Mouse (Mus musculus) thymus, postnatal 0 days (tissue): Measurements from ENCODE around the gene Samm50. TPM values are rescaled to one million over a fixed set of nuclear protein-coding genes. Genes with fewer than 3 reads are reported as not detected.
"Not testable (repeated sequence)": the region's sequence is repeated elsewhere in the genome, so short reads cannot be mapped to it uniquely, and the experiment has no call there.

ENCODE experiments used
- DNase-seq: peaks from one replicate; pipeline ENCODE4 v3.0.0-alpha.2; 2015; ENCODE audit warnings: low spot score
- polyA plus RNA-seq: library from polyadenylated mRNA; unstranded; fragments of >200 nt; fragmentation: Nextera tagmentation; extraction: Ambion mirVana; gene quantifications from 2 replicates; pipeline ENCODE4 v1.2.1, GENCODE M21; 2015

The Samm50 gene
- 127 and 128 TPM in 2 replicates for polyA plus RNA-seq

DNA sequence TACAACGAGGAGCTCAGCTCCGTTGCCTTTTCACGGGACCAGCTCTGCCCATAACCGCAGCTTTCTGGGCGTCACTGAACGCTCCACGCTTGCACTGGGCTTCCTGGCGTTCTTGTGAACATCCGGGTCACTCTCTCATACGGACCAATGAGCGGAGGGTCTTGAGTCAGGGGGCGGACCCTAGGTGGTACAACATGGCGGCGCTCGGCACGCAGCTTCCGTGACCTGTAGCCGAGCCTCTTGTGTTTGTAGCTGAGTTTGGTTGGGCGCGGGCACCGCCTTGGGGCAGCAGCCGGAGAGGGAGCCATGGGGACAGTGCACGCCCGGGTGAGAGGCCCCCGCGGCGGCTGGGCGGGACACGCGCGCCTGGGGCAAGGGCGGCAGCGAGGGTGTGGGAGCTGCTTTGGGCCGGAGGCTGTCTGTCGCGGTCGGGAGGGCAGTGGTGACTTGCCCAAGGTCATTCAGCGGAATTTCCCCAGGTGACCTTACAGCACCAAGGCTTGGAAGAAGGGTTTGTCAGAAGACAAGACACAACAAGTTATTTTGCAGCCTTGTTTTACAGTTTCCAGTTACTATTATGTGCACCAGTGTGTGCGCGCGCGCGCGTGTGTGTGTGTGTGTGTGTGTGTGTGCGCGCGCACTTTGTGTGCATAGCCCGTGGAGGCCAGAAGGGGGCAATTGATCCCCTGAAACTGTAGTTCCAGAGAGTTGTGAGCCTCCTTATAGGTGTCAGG, at the start of gene Samm50:
Gene Samm50 (plus strand): TSS at position 184 of the 734 bp plus-strand sequence.
- DNase-seq: peak; percentile 95

DNA sequence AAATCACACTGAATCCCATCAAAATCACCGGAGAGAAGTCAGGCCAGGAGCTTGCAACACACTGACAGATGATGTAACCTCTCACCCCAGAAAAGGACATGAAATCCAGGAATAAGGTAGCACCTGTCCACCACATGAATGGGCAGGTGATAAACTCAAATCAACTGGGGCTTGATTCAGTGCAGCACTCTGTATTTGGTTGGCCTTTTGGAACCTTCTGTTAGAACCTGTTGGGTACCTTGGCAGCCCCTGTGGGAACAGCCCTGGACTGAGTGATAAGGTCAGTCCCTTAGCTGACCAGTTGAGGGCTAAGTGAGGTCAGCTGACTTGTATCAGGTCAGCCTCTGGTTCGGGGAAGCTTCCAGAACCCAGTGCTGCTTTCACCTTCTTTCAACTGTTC, 35.9 kb upstream of the Samm50 start:
- no peak for DNase-seq

DNA sequence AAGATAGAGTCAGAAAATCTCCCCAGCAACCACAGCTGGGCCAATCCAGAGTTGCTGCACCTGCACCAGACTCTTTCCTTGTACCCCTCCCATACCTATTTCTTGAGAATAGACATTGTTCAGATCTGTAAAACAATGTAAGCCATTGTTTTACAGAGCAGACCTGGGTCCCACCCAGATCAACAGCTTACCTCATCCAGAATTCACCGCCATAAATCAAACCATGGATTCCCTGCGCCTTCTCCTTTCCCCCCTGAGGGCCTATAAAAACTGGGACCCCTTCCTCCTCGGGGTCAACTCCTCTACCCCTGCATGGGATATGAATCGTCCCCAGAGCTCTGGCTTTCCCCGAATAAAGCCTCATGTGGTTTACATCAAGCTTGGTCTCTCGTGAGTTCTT, 34.5 kb upstream of the Samm50 start:
- DNase-seq: not testable (repeated sequence)

DNA sequence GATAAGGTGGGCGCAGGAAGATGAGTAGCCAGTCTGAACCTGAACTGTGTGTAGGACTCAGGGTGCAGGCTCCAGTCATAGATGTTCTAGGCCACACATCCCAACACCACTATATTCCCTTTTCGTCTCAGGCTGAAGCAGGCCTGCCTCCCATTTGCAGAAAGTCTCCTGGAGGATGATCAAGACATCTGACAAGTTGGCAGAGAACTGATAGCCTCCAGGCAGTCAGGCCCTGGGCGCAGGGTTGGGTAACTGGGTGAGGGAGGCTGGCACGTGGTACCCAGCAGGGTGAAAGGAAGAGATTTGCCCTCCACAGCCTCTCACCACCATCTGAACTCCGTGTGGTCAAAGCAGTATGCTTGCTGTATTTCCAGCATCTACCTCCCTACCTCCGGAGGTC, 30.2 kb upstream of the Samm50 start:
- no peak for DNase-seq

DNA sequence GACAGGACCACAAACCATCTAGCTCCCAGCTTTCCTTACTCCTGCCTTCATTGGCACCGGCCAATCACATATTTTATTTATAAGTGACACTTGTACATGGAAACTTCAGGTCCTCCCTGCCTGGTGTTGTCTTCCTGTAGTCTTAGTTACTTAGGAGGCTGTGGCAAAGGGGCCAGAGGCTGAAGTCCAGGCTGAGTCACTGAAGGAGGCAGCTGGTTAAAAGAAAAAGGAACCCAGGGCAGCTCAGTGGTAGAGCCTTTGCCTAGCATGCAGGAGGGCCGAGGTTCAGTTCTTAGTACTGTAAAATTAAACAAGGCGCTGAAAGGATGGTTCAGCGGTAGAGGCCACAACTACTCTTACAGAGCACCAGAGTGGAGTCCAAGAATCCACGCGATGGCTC, 25.2 kb upstream of the Samm50 start:
- no peak for DNase-seq

DNA sequence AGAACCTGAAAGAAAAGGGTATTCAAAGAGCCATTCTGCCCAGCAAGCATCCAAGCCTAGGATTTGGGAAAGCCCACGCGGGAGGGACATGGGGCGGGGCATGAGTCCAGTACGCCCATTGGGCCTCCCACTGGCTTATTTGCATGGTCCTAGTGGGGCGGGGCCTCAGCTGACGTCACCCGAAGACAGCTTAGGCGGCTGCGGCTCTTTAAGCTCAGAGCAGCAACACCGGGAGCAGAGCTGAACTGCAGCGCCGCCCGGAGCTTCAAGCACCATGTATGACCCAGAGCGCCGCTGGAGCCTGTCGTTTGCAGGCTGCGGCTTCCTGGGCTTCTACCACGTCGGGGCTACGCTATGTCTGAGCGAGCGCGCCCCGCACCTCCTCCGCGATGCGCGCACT, 24.4 kb upstream of the Samm50 start, which contains the start of gene Pnpla3:
Gene Pnpla3 (plus strand): TSS at position 238 of the 400 bp plus-strand sequence.
- DNase-seq: peak; percentile 73

DNA sequence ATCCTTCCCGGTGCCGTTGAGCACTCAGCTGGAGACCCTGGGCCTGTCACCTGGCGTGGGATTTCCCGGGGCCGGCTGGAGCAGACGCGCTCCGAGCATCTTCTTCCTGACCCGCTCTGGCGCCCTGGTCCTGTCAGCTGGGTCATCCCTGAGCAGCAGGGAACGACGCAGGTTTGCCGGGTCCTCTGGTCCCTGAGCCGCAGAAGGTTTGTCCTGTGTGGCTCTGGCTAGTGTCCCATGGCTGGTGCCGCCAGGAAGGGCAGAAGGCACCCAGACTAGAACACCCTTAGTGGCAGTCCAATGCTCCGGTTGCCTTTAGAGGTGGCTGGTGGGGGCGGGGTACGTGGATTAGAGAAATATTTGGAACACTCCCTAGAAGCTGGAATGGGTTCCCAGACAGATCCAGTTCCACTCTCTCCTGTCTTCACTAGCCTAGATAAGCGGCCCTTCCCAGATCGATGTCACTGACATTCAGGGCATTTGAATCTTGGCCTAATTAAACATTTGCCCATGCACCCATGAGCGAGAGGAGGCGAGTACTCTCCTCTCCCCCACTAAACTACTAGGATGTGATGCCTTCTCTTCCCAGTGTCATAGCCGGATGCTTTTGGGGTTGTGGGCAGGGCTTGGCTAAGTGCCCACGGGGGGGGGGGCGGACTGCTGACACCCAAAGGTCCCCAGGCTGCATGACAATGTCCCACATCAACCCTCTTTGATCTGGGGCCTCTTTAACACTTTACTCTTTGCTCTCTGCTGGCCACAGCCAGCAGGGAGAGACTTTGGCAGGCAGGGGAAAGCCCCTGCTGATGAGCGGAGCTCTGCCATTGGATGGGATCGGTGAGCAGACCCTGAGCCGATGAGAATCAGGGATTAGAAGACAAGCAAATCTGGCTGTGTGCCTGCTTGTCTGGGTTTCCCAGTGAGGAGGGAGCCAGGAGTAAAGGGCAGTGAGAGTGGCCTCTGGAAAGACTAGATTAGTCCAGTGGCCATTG, 23.6 kb upstream of the Samm50 start:
- no peak for DNase-seq

DNA sequence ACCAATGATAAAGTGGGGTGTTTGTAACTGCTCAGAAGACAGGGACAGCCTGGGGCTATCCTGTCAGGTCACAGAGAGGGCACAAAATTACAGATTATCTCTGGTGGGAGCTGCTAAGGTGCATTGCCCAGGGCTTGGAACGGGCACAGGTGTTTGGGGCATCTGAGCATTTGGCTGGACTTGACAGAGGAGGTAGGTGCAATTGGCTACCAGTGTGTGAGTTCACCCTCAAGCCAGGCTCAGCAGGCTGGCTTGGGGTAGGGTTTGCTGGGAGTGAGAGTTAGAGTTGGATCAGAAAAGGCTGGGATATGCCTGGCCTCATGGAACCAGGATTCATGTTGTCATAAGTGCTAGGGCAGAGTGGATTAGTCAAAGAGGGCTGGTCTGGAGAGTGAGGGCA, 22.5 kb upstream of the Samm50 start:
- no peak for DNase-seq

DNA sequence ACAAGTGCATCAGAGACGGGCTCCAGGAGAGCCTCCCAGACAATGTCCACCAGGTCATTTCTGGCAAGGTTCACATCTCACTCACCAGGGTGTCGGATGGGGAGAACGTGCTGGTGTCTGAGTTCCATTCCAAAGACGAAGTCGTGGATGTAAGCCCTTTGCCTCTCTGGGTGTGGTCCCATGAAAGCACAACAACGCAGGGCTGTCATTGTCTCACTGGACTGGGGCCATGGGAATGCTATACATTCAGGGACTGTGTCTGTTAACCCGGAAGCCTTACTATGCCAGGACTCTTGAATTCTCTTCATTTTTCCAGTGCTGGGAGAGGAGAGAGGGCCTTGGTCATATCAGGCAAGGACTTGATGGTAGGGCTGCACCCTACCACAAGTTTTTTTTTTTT, 20.9 kb upstream of the Samm50 start:
- no peak for DNase-seq

DNA sequence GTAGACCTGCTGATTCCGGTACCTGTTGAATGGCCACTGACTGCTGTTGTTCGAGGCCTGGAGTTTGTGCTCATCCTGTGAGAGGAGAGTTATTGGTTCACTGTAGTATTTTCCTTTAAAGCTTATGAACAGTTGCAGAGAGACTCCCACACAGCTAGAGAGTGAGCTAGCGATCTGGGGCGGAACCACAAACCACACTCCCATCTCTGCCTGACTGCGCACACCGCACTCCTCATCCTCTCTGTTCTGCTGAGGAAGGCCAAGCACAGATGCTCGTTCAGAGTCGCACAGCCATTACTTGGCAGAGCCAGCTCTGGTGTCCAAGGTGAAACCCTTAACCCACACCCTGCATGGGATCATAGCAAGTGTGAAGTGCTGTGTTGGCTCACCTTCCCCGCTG, 13.3 kb upstream of the Samm50 start:
- no peak for DNase-seq

DNA sequence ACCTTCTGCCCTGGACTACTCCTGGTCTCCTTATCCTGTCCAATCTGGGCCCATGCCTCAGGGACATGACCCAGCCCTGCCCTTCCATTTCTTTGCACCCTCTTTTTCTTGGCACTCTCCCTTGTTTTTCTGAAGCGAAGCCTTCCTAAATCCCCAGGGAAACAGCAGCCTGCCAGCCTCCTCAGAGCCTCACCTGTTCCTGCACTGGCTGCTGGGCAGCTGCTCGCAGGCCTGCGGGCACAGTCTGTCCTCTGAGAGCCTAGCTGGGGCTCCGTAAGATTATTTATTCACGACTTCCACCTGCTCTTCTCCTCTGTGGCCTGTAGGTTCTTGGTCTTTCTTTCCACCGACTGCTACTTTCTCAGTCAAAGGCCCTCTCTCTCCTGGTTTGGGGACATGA, 10.0 kb upstream of the Samm50 start:
- no peak for DNase-seq

DNA sequence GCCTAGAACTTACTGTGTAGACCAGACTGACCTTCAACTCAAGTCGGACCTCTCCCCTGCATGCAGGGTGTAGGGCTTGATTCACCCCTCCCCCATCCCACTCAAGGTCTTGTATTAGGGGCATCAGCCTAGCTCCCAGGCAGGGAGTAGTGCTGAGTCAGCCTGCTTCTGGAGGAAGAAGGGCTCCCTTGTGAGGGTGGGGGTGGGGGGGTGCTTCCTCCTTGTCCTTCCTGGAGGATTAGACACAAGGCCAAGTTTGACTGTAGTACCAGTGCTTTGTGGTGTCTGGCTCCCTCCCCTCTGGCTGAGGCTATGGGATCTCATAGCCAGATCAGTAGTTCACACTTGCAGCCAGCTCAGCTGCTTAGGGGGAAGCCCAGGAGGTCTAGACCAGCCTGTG, 8.1 kb upstream of the Samm50 start:
- no peak for DNase-seq

DNA sequence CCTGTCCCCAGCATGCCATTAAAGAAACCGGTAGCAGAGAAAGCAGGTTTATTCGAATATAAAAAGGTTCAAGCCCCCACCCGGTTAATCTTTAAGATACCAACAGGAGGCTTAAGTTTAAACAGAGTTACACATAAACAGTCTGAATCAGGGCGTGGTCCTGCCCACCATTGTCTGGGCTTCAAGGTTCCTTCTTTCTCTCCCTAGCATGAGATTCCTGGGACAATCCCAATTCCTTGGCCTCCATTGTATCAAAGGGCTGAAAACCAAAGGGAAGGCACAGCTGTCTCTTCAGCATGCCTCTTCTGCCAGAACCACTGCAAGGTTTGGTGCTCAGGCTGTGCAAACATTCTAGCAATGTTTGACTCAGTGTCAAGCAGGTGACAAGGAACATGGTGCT, 5.8 kb upstream of the Samm50 start:
- DNase-seq: no peak

DNA sequence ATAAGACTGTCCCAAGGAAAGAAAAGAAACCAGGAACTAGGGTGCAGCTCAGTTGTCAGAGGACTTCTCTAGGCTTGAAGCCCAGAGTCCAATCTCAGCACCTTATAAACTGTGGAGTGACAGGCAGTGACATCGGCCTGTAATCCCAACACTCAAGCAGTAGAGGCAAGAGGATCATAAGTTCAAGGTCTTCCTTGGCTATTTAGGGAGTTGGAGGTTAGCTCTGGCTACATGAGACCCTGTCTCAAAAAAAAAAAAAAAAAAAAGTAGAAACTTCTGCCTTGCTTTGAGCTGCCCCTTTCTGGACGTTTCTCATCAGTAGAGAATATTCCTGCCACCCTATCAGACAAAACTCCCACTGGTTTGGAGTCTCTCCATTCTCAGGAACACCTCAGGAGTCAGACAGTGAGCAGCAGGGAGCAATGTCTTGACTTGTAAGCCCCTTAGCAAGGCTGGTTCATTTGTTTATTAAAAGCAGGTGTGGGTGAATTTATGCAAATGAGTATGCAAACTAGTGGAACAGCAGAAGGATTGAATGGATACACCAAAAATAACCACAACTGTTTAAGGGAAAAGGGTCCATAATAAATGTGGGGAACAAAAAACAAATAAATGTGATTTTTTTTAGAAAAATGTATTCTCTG, 3.0 kb upstream of the Samm50 start:
- no peak for DNase-seq

DNA sequence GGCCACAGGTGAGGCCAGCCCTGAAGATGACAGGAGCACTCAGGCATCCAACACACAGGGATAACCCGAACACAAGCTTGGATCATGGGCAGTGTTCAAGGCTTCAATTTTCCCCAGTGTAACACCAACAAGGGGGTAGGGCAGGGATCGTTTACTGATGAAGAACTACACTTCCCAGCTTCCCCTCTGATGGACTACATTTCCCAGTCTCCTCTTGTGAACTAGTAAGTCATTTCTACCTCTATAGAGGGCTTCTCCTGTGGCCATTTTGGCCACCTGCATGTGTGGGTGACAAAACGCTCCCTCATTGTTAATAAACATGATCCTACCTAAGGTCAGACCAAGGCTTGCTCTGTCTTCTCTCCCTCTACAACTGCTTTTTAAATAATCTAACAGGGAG, 2.2 kb upstream of the Samm50 start:
- DNase-seq: peak; percentile 39

DNA sequence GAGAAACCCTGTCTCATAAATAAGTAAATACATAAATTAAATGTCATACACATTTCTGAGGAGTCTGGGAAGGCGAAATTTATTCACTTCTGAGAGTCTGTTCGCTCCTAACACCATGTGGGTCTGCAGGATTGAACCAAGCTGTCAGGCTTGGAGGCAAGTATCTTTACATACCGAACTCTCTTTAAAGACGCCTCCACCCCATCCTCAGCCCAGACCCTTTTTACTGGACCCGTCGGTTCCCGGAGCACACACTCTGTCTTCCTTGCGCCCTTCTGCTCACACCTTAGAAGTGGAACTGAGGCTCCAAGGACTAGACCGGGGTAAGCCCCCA, 350 bp upstream of the Samm50 start:
- no peak for DNase-seq

DNA sequence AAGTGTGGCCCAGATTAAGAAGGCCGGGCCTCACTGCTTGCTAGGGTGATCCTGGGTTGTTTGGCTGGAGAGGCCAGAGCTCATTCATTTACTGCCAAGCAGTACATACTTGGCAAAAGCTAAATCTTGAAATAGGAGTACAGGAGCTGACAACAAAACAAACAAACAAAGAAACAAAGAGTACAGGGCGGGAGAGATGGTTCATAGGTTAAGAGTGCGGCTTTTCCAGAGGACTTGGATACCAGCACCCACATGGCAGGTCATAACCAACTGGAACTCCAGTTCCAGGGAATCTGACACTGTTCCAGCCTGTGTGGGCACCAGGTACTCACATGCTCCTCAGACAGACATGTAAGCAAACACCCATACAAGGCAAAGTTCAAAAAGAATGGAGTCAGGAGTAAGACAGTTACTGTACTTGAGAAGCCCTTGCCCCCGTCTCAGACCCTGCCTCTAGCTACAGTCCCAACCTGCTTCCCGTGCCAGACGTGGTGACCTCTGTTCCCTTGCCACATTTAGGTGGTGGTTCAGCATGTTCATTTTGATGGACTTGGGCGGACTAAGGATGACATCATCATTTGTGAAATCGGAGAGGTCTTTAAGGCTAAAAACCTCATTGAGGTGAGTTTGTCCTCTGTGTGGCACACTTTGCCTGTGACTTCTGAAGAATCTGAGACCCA, 4.6 kb downstream of the Samm50 start:
- DNase-seq: no peak

DNA sequence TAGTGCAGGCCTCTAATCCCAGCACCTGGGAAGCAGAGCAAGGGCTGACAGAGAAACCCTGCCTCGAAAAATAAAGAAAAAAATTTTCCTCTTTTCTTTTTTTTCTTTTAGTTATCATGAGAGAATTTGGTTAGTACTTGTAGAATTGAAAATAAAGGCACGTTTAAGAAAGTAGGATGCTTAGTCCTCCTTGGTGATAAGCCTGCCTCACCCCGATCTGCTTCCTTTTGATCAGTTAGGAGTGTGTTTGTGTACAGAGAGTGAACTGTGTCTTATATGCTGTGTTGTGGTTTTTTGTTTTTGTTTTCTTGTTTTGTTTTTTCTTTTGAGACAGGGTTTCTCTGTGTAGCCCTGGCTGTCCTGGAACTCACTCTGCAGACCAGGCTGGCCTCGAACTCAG, 15.3 kb downstream of the Samm50 start:
- DNase-seq: no peak

DNA sequence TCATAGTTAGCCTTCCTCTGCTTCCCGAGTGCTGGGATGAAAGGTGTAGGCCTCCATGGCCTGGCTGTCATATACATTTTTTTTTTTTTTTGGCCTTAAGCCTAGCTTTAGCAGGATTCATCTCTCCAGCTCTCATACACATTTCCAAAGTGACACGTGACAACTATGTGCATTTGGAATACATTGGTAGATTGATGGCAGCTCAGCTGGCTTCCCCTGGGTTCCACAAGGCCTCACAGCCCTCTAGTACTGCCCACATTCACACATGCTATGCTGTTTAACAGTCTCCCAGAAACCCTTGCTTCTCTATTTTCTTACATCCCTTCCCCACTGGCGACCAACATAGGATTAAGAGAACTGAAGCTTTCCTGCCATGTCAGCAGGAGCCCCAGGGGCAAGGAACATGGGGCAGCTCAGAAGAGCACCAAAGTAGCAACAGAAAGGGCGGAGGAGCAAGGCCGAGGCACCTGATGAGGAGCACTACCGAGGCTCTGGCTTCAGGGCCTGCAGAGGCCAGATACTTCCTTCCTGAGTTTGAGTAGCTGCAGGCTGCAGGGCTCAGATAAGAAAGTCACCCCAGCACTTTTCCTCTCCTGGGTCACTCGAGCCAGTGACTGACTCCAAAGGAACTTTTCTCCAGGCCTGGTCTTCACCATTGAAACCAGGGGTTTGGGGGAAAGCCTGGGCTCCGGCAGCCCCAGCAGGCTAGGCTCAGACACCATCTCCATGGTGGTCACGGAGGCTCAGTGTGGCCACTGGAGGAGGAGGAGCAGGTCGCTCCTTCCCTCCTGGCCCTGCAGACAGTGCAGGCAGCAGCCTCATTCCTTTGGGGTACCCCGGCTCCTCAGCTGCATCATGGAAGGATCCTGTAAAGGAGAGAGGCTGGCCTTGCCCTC, 17.7 kb downstream of the Samm50 start:
- DNase-seq: no peak

DNA sequence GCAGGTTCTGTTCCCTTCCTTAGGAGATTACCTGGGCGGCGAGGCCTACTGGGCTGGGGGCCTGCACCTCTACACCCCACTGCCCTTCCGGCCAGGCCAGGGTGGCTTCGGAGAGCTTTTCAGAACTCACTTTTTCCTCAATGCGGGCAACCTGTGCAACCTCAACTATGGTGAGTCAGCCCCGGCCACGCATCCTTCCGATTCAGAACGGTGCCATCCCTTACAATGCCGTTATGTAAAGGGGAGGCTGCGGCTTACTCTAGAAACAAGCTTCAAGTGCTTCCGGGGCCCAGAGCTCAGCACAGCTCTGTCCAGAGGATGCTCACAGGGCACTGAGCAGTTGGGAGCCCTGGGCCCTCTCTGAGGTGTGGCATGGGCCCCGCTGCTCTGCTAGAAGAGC, 18.4 kb downstream of the Samm50 start:
- DNase-seq: no peak
